Mouse (Mus musculus): ENCODE measurements around the gene Pias1. TPM values are rescaled to one million over a fixed set of nuclear protein-coding genes. Genes with fewer than 3 reads are reported as not detected.

Gene Pias1
- 133 TPM for polyA plus RNA-seq (2017; shearing (Covaris generic))

DNA sequence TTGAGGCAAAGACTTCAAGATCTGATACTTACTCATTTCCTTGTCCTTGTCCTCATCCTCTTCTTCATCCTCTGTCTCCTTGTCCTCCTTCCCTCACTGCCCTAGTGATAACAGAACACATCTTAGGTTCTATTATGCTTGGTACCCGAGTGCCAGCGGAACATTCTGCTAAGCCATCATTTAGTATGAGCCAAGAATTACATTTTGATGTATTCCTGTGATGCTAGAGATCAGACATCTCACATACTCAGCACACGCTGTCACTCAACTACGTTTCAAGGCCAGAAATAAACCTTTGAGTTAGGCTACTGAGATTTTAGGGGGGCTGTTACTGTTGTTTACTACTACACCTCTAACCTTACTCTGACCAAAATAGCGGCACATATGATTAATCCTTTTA, at the start of gene Pias1:
Gene Pias1 (minus strand): TSS at position 101 of the 400 bp plus-strand sequence.

DNA sequence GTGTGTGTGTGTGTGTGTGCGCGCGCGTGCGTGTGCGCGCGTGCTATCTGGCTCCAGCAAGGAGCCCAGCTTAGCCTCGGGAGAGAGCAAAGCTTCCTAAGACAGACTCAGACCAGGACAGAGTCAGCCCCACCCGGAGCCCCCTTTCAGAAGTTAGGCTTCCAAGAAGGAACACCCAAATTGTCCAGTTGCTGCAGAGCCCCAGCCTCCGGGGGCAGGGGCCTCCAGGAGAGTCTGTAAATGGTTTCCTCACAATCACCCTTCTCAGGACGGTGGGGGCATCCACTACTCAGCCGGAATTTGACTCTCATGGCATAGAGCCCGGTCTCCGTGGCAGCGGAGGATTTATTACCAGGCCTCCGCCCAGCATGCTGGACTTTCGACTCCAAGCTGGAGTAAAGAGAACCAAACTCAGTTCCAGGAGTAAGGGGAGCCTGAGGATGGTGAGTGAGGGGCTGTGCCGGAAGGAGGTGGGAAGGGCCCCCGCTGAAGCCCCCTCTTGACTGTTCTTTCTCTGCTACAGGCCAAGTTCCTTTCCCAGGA, 129.9 kb downstream of the Pias1 start, which contains the start of gene Calml4:
Gene Calml4 (plus strand): TSS at position 362 of the 543 bp plus-strand sequence.

DNA sequence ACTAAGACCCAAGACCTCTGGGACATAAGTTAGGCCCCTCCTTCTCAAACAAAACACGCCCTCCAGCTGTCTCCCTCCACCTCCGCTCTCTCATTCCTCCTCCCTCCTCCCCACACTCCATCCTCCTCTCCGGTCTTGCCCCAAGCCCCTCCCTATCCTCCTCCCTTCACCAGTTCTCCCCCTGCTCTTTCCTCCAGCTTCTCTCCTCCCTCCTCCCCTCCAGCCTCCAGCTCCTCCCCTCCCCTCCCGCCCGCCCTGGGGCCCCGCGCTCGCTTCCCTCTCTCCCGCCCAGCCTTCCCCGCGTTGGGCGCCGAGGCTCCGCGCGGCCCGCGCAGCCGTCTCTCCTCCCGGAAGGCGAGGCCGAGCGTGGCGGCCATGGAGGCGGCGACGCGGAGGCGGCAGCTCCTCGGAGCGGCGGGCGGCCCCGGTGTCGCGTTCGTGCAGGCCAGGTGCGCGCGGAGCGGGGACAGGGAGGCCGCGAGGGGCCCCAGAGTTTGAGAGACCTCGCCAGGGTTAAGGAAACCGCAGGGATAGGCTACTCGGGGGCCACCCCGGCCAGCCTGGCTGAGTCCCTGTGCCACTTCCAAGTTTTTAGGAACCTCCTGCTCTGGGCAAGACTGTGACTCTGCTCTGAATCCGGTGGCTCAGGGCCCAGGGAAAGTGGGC, 149.1 kb downstream of the Pias1 start, which contains the start of gene Cln6:
Gene Cln6 (plus strand): TSS at position 280 of the 666 bp plus-strand sequence.

Other genes with a start within 250 kb of the Pias1 start
- gene Fem1b, start 176.0 kb downstream of the Pias1 start, polyA plus RNA-seq (2017; shearing (Covaris generic)), result 12.1 TPM
- gene Cln6, start 149.1 kb downstream of the Pias1 start, polyA plus RNA-seq (2017; shearing (Covaris generic)), result 9.1 TPM
- gene Calml4, start 129.8 kb downstream of the Pias1 start, polyA plus RNA-seq (2017; shearing (Covaris generic)), result not detected
- gene Skor1, start 161.0 kb upstream of the Pias1 start, polyA plus RNA-seq (2017; shearing (Covaris generic)), result not detected

Measured in effector memory CD4-positive, alpha-beta T cell, adult 5 months (primary cell).